Mouse (Mus musculus) thymus, adult 2 months (tissue): Measurements from ENCODE around the gene Ehf. TPM values are rescaled to one million over a fixed set of nuclear protein-coding genes. Genes with fewer than 3 reads are reported as not detected.

Source experiments
- DNase-seq: peaks from one replicate; pipeline ENCODE4 v3.0.0; 2021
- H3K27ac ChIP-seq: fragments of 200-500 bp; 2 replicates; pipeline ENCODE4 v1.5.1; 2012; ENCODE audit warnings: low read length, control low read depth; ENCODE audit not compliant: control insufficient read depth, insufficient read depth
- H3K27me3 ChIP-seq: fragments of 200-500 bp; 2 replicates; pipeline ENCODE4 v1.6.1; 2012; ENCODE audit warnings: mild to moderate bottlenecking, low read length, moderate library complexity, mixed read lengths; ENCODE audit not compliant: control insufficient read depth, insufficient read depth
- H3K36me3 ChIP-seq: fragments of 200-500 bp; 2 replicates; pipeline ENCODE4 v1.6.1; 2012; ENCODE audit warnings: mild to moderate bottlenecking, low read length, moderate library complexity; ENCODE audit not compliant: control insufficient read depth, insufficient read depth
- H3K4me1 ChIP-seq: fragments of 200-500 bp; replicated peaks from 2 replicates; pipeline ENCODE4 v1.6.1; 2012; ENCODE audit warnings: low read length; ENCODE audit not compliant: control insufficient read depth, insufficient read depth
- H3K4me3 ChIP-seq: fragments of 200-500 bp; 2 replicates; pipeline ENCODE4 v1.5.1; 2012; ENCODE audit warnings: mild to moderate bottlenecking, low read length, control low read depth, moderate library complexity; ENCODE audit not compliant: control insufficient read depth, insufficient read depth
- CTCF ChIP-seq: fragments of 200-500 bp; IDR thresholded peaks from 2 replicates; pipeline ENCODE4 v1.5.1; 2012; ENCODE audit warnings: mild to moderate bottlenecking, control low read depth, low read length, moderate library complexity, borderline replicate concordance; ENCODE audit not compliant: control insufficient read depth, poor library complexity, insufficient read depth; ENCODE audit errors: extremely low read depth
- POLR2A ChIP-seq: fragments of 200-500 bp; IDR thresholded peaks from 2 replicates; pipeline ENCODE4 v1.6.1; 2012; ENCODE audit warnings: mild to moderate bottlenecking, low read length, control low read depth, moderate library complexity; ENCODE audit not compliant: control insufficient read depth, poor library complexity, insufficient read depth; ENCODE audit errors: extremely low read depth
- WGBS: fragments of 180-500 bp; shearing (Covaris S2); methylation state at CpG from one replicate; pipeline ENCODE4 v1.1.7; 2018; 5-methylcytosine and 5-hydroxymethylcytosine counted together
- polyA plus RNA-seq: library from polyadenylated mRNA; depleted of rRNA; stranded (reverse); fragments of >200 nt; gene quantifications from 2 replicates; pipeline ENCODE4 v1.2.3, GENCODE M21; 2012

The Ehf gene
- polyA plus RNA-seq, 1 experiment, result 7.2 TPM

GRCm38 (mm10) chr2:103306686-103307085 lies 3.6 kb upstream of the Ehf start:
- DNase-seq, result no peak
- no peaks in the 10 kb centered on the region for H3K36me3 ChIP-seq
- no peak overlapping the region for H3K27ac ChIP-seq
- H3K4me3 ChIP-seq, result no peak overlapping the region
- no peaks in the 10 kb centered on the region for H3K27me3 ChIP-seq
- TF ChIP-seq POLR2A, result no peak
- no peak for TF ChIP-seq CTCF
- WGBS, result 80% methylated on average over 6 of the region's 6 CpGs
- no peaks in the 10 kb centered on the region for H3K4me1 ChIP-seq

GRCm38 (mm10) chr2:103302669-103303068 lies 409 bp downstream of the Ehf start:
- Histone ChIP-seq H3K4me3 (no peak overlapping the region), H3K27ac (no peak overlapping the region)
- WGBS, result 56% methylated on average over 6 of the region's 6 CpGs

GRCm38 (mm10) chr2:103298711-103299463 lies 4.2 kb downstream of the Ehf start:
- Histone ChIP-seq H3K27ac (no peak overlapping the region), H3K4me3 (no peak overlapping the region), H3K36me3 (no peaks in the 10 kb centered on the region), H3K27me3 (no peaks in the 10 kb centered on the region), H3K4me1 (no peaks in the 10 kb centered on the region)
- TF ChIP-seq CTCF (no peak), POLR2A (no peak)
- 85% methylated on average over 13 of the region's 13 CpGs for WGBS
- DNase-seq, result no peak

More at GRCm38 (mm10) chr2:103302669-103303068, 409 bp downstream of the Ehf start:
- H3K36me3 ChIP-seq, result no peaks in the 10 kb centered on the region
- DNase-seq, result peak; percentile 3
- no peak for TF ChIP-seq CTCF
- TF ChIP-seq POLR2A, result no peak
- H3K4me1 ChIP-seq, result no peaks in the 10 kb centered on the region
- no peaks in the 10 kb centered on the region for H3K27me3 ChIP-seq

GRCm38 (mm10) chr2:103294526-103294925 lies 8.6 kb downstream of the Ehf start:
- no peak for DNase-seq
- WGBS, result 84% methylated on average over 3 of the region's 3 CpGs
- H3K27ac ChIP-seq, result no peak overlapping the region

DNA sequence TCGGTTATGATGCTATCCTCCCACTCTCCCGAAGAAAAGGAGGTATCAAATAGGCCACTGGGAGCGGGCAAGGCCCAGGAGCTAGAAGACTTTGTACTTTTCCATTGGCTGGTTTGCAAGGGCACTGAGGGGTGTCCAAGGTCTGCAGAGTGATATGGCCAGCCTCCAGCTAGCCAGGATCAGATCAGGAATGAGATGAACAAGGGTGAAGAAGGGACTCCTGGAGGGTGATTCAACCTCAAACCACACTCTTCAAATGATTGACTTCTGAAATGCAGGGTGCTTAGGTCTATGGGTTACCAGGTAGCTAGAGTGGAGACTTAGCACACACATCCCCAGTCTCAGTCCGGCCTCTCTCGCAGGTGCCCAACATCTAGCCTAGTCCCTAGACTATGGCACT lies 9.3 kb downstream of the Ehf start:
- Histone ChIP-seq H3K27me3 (no peaks in the 10 kb centered on the region), H3K4me3 (no peak overlapping the region), H3K27ac (no peak overlapping the region), H3K4me1 (no peaks in the 10 kb centered on the region), H3K36me3 (no peaks in the 10 kb centered on the region)
- 94% methylated on average over 5 of the region's 5 CpGs for WGBS
- TF ChIP-seq CTCF, result no peak
- no peak for TF ChIP-seq POLR2A
- no peak for DNase-seq

More at GRCm38 (mm10) chr2:103294526-103294925, 8.6 kb downstream of the Ehf start:
- TF ChIP-seq CTCF (no peak), POLR2A (no peak)
- Histone ChIP-seq H3K4me3 (no peak overlapping the region), H3K4me1 (no peaks in the 10 kb centered on the region), H3K36me3 (no peaks in the 10 kb centered on the region), H3K27me3 (no peaks in the 10 kb centered on the region)

DNA sequence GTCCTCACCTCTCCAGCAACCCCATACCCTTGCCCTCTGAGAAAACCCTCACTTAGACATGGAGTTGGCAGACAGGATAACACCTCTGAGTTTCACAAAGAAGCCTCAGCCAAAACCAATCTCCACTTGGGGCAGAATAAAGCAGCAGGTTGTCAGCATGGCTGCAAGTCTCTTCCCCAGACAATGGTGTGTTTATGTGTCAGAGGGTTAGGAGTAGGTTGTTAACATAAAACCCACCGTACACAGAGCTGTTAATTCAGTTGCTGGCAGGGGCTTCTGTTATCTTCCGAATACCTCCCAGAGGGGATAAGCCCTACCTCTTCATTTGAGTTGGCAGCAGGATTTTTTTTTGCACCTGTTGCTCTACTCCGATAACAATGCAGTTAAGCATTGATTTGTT lies 9.9 kb downstream of the Ehf start:
- Histone ChIP-seq H3K4me1 (no peaks in the 10 kb centered on the region), H3K4me3 (no peak overlapping the region), H3K27ac (no peak overlapping the region), H3K27me3 (no peaks in the 10 kb centered on the region), H3K36me3 (no peaks in the 10 kb centered on the region)
- TF ChIP-seq POLR2A (no peak), CTCF (no peak)
- 87% methylated on average over 3 of the region's 3 CpGs for WGBS
- no peak for DNase-seq
